Mouse (Mus musculus) frontal cortex, postnatal 36 days (tissue): ENCODE data around the gene Pnrc2.

Source experiments
- DNase-seq, 2 experiments: peaks; one replicate each; pipeline ENCODE4 v3.0.0; 2022; ENCODE audit warnings: low spot score in 2 of 2

Gene Pnrc2

DNA sequence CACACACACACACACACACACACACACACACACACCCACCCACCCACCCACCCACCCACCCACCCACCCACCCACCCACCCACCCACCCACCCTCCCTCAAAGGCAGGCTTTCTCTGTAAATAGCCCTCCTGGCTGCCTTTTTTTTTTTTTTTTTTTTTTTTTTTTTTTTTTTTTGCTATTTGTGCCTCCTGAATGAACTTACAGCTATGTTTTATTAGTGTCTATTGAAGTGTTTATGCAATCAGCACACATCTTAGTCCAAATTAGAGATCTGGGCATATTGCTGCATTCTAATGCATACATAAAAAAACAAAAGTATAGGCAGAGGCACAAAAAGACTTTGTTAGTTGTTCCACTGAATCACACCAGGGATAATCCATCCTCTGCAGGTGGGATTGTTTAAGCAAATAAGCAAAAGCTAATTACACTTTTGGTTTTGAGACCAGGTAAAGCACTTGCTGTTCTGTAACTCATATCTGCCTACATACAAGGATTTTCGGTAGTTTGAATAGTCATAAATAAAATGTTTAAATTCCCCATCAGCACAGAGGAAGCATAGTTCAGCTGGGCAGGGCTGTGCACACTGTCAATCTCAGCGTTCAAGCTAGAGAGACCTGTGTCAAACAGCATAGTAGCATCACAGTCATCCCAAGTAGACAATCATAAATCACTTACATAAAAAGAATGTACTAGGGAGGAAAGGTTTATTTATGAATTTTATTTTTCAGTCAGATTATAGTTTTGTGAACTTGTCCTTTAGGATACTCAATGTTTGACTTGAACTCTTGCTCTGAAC is 3.2 kb downstream of the Pnrc2 start:
- no peak for DNase-seq

DNA sequence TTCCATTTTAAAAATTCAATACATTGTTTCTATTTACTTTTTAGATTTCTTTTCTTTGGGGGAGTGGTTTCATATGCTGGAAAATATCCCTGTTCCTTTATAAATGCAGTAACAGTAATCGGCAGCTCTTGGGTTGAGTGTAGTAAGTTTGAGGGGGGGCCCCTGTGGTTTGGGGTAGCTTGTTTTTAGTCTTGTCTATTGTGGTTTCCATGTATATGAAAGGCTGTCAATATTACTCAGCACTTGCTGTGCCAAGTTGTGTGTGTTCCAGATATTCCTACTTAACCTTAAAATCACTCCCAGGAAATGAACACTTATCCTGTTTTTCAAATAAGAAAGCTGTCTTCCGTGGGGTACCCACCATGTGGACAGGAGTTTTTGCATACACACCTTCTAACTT is 4.7 kb downstream of the Pnrc2 start:
- DNase-seq = no peak

DNA sequence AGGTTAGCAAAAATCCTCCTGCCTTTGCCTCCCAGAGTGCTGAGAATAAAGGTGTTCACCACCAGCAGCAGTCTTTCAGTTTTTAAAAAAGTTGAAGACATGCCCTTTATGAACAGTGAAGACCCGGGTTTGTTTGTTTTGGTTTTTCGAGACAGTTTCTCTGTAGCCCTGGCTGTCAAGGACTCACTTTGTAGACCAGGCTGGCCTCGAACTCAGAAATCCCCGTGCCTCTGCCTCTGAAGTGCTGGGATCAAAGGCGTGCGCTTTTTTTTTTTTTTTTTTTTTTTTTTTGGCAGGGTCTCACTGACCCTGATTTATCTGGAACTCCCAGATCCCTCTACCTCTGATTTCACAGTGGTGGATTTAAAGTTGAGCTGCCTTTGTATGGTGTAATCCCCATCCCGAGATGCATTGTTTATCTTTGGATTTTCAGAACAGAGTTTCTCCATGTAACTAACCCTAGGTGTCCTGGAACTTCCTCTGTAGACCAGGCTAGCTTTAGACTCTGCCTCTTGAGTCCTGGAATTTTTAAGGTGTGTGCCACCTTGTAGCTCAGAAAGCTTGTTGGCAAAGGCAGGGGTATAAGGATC is 16.0 kb downstream of the Pnrc2 start:
- DNase-seq = no peak

DNA sequence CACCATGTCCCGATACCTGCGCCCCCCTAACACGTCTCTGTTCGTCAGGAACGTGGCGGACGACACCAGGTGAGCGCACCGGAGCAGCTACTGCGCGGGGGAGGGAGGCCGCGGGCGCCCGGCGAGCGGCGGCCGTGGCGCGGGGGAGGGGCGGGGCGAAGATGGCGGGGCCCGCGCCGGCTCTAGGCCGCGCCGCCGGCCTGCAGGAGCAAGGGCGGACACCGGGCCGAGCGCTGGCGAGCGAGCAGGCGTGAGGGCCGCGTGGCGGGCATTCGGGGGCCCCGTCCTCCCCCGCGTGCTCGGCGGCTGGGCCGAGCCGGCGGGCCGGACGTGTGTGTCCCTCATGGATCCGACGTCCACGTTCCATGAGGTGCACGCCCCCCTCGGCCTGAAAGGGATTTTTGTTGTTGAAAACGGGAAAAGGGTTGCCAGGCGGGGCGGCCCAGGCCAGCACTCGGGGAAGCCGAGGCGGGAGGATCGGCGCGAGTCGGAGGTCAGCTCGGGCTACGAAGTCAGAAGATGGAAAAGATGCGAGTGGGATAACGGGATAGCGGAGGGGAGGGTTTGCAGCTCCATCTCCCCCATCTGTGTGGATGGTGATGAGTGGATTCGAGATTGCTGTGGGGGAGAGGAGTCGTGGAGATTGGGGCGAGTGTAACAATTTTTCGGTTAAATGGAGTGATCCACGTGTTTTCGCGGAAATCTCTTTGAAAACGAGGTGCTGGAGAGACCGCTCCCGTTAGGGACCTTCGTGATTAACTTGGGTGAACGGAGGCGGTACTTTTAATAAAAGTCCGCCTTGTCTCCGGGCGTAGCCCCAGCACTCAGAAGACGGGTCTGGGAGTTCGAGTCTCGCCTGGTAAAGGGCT is 17.2 kb downstream of the Pnrc2 start:
- peak in 1 of 2 experiments; percentile 51 for DNase-seq

DNA sequence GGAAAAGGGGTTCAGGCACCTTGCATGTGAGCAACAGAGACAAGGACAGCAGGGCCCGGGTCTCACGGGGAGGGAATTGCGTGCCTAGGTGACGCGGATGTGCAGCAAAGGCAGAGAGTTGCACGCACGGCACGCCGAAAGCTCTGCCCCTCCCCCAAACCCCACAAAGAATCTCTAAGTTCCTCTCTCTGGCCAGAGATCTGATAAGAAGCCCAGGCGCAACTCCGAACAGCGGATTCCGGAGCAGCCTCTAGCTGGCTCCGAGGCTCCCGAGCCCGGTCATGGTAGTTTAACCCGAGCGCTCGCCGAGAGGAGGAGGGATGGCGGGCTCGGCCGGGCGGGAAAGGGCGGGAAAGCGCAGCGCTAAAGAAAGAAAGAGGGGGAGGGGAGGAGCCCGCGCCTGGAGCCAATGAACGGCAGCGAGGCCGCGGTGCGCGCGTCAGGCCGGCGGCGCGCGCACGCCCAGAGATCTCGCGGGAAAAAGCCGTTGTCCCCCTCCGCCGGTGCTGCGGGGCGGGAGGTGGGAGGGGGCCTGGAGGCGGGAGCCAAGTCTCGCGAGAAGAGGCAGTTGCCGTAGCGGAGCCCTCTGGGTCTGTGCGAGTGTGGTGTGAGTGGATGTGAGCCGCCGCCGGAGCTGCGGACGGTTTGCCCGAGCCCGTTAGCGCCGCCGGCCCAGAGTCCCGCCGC is 18.0 kb downstream of the Pnrc2 start, which contains the start of gene Srsf10:
Gene Srsf10 (plus strand): TSS at position 212 of the 687 bp plus-strand sequence.
- DNase-seq = peak; percentile 91 to 92

DNA sequence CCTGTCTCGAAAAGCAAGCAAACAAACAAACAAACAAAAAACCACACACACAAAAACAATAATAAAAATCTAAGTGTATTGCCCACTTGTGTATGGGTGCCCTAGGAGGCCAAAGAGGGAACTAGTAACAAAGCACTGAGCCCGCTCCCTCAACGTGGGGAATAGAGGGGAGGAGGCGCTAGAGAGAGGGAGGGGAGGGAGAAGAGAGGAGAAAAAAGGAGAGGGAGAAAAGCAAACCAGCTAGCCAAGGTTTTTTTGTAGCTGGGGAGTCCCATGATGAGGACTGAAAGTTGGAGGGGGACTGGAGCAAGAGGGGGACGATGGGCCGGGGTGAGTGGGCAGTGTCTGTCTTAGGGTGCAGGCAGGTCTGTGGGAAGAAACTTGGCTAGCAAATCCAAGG is 18.6 kb downstream of the Pnrc2 start:
- DNase-seq = no peak

DNA sequence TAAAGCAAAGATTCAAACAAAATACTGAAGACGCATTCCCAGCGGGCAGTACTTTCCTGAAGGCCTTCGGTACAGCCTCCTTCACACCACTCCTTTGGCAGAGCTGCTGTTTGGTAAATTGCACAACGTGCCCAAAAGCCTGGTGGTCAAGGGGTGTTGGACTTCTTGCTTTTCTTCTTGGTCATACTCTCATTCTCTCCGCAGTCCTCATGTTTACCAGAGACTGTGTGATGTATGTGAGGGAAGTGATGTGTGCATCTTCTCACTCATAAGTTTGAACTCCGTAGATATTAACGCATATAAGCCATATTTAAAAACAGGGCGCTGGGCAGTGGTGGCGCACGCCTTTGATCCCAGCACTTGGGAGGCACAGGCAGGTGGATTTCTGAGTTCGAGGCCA is 19.0 kb downstream of the Pnrc2 start:
- no peak for DNase-seq

DNA sequence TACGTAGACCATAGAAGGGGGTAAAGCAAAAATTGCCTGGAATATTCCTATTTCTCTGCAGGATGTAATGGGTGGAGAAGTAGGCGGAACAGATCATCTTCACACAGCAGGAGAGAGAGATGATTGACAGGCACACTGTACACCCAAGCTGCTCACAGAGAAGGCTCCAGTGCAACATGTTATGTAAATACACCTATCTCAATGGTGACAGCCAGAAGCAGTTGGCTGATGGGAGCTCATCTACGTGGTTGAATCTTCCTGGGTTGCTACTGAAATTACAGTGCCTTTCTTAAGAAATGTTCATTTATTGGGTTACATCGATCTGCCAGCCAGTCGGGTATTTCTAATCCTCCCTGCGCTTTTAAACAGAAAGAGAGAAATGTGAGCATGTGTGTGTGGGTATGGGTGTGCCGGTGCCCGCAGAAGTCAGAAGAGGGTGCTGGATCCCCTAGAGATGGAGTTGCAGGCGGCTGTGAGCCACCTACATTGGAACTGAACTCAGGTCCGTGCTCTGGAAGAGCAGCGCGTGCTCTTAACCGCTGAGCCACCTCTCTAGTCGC is 19.6 kb downstream of the Pnrc2 start:
- DNase-seq = no peak

DNA sequence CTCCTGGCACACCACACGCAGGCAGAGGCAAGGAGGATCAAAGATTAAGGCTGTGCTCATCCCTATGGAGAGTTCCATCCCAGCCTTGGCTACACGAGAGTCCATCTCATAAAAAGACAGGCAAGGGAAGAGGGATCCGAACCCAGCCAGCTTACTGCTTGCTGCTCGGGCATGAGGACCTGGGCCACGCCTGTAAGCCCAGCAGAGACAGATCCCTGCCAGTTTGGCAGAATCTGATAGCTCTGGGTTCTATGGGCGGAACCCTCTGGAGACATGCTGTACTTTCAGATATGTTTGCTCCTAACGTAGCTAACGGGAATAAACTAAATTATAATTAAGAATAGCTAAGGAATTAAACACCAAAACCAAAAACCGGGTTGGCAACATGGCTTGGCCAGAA is 21.7 kb downstream of the Pnrc2 start:
- no peak for DNase-seq

DNA sequence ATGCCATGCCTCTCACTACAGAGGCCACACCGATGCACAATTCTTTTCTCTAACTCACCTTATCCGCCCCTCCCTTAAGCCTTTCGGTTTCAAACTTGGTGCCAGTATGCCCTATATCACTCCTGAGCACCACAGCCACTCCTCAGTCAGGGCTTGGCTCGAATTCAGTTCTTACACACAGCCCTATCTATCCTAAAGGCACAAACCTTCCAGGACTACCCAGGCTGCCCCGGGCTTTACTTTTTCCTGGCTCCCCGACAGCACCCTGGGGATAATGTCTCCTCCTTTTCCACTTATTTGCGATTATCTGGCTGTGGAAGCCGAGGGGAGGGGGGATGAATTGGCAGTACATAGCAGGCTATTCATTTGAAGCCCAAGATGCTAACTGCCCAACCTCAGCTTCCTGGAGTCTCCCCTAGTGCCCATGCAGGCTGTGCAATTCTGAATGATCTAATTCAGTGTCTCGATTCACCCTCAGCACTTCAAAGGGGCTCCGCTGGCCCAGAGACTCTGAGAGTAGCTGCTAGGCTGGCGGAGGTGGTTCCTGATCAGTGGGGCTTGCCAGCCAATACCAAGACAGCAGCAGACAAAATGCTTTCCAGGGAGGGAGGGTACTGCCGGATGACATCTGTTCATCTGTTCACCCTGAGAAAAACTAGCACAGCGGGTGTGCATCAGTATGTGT is 23.1 kb downstream of the Pnrc2 start:
- peak in 1 of 2 experiments; percentile 44 for DNase-seq

DNA sequence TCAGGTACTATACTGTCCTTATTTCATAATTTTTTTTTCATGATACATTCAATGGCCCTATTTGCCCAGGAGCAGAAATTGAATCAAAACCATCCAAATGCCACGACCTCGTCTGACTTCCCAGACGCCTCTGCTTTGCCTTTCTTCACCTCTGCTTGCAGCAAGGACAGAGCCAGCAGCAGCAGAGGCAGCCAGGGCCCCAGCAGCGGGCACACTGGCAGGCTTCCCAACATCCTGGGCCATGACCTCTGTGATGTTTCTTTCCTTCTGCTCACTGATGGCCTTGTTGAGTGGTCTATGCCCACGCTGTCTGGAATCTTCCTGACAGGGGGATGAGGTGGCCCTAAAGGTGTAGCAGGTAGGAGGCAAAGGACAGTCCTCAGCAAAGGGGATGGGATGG is 26.1 kb downstream of the Pnrc2 start:
- DNase-seq = no peak

DNA sequence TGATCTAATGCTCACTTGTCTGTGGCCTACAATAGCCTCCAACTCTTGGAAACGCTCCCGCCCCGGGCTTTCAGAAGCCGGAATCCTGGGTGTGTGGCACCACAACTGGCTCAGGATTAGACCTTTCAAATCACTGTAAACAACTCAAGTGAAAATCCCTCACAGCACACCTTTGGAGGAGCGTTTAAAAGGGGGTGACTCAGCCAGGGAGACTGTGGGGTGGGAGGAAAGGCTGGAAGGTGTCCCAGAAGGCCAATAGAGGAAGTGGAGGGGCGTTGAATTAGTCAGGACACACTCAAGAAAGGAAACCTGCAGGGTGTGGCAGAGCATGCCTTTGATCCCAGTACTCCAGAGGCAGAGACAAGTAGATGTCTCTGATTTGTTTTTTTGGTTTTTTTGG is 29.2 kb downstream of the Pnrc2 start:
- DNase-seq = no peak

DNA sequence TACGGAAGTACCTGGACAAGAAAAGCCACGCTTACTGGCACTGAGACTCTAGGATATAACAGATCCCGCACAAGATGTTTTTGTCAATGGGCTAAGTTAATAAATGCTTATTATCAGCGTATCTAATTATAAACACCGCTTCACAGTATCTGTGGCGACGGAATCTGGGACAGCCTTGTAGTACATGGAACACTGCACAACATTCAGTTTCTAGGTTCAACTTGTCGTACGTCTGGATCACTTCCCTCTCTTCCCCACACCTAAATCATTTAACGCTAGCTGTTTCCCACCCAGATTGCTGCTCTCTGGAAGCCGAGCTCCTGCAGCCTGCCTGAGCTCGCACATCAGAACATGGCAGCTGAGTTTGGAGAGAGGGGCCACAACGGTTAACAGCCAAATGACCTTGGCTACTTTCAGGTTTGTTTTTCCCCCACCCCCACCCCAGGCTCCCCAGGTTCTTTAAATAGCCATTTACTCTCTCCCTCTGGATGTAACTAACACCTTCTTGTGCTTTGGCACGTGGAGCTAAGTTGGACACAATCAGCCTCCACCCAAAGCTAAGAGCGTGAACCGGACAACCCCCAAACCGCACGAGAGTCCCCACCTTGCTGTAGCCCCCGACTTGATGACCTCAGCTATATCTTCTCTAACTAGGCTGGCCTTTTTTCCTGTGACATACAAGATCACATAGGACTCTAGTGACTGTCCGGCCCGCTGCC is 34.2 kb downstream of the Pnrc2 start:
- DNase-seq = no peak

DNA sequence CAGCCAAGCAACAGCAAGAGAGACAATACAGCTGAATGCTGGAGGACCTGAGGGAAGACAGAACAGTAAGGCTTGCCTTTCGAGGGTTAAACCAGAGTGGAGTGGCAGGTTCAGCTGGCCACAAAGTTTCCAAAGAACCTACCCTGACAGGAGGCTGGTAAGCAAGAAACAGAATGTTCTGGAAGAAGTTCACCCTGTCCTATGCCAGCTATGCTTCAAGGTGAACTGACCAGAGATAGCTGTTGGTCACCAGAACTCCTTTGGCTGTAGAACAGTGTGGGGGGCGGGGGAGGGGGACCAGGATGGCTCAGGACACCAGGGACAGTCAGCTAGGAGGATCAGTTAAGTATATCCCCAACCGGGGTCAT is 34.7 kb downstream of the Pnrc2 start:
- no peak for DNase-seq

DNA sequence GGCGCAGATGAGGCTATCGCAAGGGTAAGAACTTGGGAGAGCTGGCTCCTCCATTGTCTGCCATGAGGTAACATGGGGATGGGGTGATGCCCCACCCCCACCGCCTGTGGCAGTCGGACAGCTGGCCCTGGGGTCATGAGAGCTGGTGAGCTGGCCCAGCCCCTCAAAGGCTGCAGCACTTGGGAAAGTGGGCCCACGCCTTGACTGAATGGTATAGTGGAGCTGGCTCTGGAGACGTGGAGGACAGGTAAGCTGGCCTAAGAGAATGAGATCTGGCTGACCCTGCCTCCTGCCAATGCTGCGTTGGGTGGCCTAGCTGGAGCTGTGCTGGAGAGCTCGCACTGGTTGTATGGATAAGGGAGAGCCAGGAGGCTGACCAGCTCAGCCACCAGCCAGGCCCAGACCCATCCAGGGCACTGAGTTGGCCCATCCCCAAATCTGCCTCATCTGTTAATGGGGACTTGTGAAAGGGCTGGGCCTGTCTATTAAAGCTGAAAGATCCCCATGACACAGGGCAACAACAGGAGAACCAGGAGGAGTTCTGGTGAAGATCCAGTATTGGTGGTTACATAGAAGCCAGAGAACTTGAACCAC is 39.4 kb downstream of the Pnrc2 start:
- no peak for DNase-seq

DNA sequence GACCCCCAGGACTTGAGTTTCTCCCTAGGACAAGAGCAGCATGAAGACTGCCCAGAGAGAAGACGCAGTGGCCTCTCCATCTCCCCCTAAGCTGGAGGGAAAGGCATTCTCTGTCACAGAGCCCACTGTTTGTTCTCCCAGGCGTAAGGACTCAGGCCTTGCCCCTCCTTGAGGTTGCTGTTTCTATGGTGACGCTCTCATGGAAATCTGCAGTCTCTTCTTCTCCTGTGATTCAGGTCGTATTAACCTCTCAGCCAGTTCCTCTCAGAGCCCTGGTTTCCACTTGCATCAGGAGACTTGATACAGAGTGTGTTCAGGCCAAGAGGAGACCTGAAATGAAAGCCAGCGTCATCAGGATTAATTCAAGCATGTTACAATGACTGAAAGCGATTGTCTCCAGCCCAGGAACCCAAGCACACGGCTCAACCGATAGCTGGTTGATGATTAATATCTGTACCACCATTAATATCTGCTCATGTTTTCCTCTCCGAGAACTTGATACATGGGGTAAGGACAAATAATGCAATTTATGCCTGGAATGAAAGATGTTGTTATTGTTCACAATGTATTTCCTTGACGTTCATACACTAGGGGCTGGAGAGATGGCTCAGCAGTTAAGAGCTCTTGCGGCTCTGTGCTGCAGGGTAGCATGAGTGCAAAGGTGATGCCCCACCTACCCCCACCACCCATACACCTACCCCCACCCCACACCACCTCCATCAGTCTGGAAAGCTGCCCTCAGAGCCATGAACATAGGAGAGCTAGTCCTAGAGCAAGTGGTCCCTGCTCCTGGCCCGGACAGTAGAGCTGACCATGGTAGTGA is 40.1 kb downstream of the Pnrc2 start:
- DNase-seq = no peak

DNA sequence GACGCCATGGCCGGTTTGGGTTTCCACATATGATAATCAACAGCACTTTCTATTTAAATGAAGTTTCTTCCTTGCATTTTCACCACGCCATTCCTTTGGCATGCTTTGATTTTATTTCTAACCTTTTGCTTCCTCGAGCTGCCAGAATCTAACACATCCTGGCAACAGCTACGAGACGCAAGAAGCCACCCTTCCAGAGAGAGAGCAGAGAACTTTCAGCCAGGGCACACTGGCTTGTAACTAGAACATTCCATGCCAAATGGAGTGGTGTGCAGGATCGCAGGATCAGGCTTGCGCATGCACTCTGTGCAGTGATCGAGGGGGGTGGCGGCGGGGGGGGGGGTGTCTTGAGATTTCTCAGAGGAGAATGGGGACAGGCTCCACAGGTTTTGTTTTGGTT is 41.6 kb downstream of the Pnrc2 start:
- DNase-seq = peak; percentile 11 to 20

DNA sequence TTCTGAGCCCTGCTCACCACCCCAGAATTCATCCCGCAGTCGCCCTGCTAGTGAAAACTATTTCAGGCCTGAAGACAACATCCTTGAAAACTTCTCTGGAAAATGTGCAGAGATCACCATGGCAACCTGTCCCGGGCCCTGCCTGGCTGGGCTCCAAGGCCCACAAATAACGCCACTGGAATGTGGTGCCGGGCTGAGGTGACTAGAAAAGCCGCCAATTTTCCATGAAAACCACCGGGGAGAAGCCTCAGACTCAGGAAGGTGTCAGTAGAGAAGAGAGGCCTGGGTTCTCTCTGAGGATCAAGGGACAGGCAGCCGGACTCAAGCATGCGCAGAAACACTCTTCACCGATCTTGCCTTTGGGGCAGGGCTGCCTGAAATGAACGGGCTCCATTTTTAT is 45.2 kb downstream of the Pnrc2 start:
- DNase-seq = peak; percentile 84 to 90

DNA sequence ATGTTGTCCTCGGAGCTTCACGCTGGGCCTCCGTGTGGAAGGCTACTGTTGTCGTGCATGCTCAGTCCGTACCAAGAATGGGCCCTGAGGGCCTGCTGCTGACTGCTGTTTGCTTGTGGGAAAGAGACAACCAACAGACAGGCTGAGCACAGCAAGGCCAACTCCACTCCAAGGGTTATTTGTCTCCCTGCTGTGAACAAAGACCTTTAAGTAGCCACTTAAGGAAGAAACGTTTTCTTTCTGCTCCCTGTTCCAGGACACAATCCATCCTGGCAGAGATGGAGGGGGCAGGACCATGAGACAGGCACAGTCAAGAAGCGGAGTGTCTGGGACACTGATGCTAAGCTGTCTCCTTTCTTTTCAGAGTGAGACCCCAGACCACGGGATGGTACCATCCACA is 49.4 kb downstream of the Pnrc2 start:
- DNase-seq = no peak
